Mouse (Mus musculus): ENCODE results near the gene Cfap61.

Cfap61 gene

DNA sequence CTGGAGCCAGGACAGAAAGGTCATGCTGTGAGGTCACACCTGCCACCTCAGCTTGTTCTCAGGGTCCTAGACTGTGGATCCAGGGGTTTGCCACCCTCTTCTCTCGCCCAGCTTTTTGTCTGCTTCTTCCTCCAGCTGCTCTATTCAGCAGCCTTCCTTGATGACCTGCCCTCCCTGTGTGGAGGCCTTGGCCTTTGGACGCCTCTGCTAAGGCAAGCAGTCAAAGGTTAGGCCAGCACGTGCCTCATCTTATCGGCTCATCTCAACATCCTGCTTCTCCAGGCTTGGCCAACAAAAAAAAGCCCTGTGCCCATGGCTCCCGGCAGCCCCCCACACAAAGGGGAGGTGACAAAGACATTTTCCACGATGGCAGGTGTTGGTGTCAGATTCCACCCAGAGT is 313.0 kb downstream of the Cfap61 start:
- H3K27me3 ChIP-seq (ENCODE audit: control insufficient read depth, insufficient read depth, low read length, poor library complexity, severe bottlenecking): no peaks in the 10 kb centered on the region
- H3K36me3 ChIP-seq (ENCODE audit: control insufficient read depth, insufficient read depth, low read length, poor library complexity, severe bottlenecking): no peaks in the 10 kb centered on the region; the same call in 1 of the 2 replicates
- no peak for DNase-seq (ENCODE audit: low read depth, low spot score)

DNA sequence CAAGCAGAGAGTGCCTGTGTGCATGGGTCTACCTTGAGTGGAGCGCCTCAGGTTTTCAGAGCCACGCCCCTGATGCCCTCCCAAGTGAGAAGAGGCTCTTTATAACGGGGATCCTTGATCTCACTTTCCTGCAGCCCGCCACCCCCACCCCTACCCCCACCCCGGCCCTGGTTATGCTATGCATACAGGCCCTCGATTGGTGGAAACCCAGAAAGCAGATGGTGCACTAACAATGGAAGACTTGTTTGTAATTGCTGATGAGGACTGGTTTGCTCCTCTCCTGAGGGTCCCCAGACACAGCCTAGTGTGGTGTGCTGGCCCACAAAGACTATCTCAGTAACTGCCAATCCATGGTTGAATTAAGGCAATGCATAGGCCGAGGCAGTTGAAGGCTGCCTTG is 314.4 kb downstream of the Cfap61 start:
- Histone ChIP-seq H3K27me3 (ENCODE audit: control insufficient read depth, insufficient read depth, low read length, poor library complexity, severe bottlenecking) (no peaks in the 10 kb centered on the region), H3K36me3 (ENCODE audit: control insufficient read depth, insufficient read depth, low read length, poor library complexity, severe bottlenecking) (no peaks in the 10 kb centered on the region)
- no peak for DNase-seq (ENCODE audit: low read depth, low spot score)

DNA sequence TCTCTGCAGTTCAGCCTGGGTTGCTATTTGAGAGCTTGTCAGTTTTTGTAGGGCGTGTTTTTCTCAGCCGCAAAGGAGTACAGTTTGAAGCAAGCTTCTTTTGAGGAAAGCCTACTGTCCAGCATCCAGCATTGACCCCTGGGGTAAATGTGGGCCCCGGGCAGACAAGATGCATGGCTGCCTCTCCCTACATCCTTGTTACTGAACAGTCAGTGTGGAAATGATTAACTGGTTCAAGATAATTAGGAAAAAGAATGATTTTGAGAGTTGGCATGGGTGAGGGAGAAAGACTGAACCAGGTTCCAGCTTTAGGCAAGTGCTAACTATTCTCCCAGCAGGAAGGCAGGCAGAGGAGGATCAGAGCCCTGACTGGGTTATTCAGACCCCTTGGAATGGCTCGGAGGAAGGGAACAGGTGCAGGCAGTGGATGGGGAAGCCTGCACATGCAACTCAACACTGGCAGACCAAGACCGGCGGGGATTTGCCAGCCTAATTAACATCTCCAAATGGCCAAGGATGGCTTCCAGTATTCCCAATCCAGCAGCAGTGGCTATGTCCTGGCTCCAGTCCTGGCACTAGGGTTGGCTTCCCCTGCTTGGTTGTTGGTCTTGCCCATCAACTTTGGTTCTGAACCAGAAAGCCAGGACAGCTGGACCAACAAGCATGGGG is 315.8 kb downstream of the Cfap61 start:
- DNase-seq (ENCODE audit: low read depth, low spot score): no peak
- no peaks in the 10 kb centered on the region for H3K27me3 ChIP-seq (ENCODE audit: control insufficient read depth, insufficient read depth, low read length, poor library complexity, severe bottlenecking)
- no peaks in the 10 kb centered on the region for H3K36me3 ChIP-seq (ENCODE audit: control insufficient read depth, insufficient read depth, low read length, poor library complexity, severe bottlenecking)

GRCm38 (mm10) chr2:146254387-146254786 is 319.8 kb downstream of the Cfap61 start:
- Histone ChIP-seq H3K27me3 (ENCODE audit: control insufficient read depth, insufficient read depth, low read length, poor library complexity, severe bottlenecking) (no peaks in the 10 kb centered on the region), H3K36me3 (ENCODE audit: control insufficient read depth, insufficient read depth, low read length, poor library complexity, severe bottlenecking) (no peaks in the 10 kb centered on the region)
- no peak for DNase-seq (ENCODE audit: low read depth, low spot score)

DNA sequence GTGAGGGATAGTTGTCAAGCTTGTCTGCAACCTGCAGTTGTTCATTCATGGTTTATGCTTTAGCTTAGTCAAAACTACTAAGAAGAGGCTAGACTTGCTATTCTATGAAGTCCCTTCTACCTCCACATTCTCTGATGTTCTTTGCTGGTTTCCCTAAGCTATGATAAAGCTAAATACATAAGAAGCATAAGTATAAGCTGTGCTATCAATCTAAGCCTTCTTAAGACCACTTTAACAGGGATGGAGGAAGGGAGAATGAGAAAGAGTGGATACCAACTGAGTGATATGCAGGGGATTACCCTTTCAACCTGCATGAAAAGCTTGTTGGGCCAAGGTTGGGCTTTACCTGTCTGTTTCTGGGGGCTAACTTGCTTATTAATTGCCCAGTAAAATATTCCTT is 321.1 kb downstream of the Cfap61 start:
- DNase-seq (ENCODE audit: low read depth, low spot score): no peak
- Histone ChIP-seq H3K36me3 (ENCODE audit: control insufficient read depth, insufficient read depth, low read length, poor library complexity, severe bottlenecking) (no peaks in the 10 kb centered on the region), H3K27me3 (ENCODE audit: control insufficient read depth, insufficient read depth, low read length, poor library complexity, severe bottlenecking) (no peaks in the 10 kb centered on the region)

- DNase-seq (ENCODE audit: low read depth, low spot score): peak; percentile 5
- H3K36me3 ChIP-seq (ENCODE audit: control insufficient read depth, insufficient read depth, low read length, poor library complexity, severe bottlenecking): no peaks in the 10 kb centered on the region
- no peaks in the 10 kb centered on the region for H3K27me3 ChIP-seq (ENCODE audit: control insufficient read depth, insufficient read depth, low read length, poor library complexity, severe bottlenecking)
Measured at GRCm38 (mm10) chr2:146256321-146256875, 321.8 kb downstream of the Cfap61 start.

- Histone ChIP-seq H3K36me3 (ENCODE audit: control insufficient read depth, insufficient read depth, low read length, poor library complexity, severe bottlenecking) (no peaks in the 10 kb centered on the region), H3K27me3 (ENCODE audit: control insufficient read depth, insufficient read depth, low read length, poor library complexity, severe bottlenecking) (no peaks in the 10 kb centered on the region)
- DNase-seq (ENCODE audit: low read depth, low spot score): no peak
Measured at GRCm38 (mm10) chr2:146257037-146257436, 322.5 kb downstream of the Cfap61 start.

- no peak for DNase-seq (ENCODE audit: low read depth, low spot score)
- H3K27me3 ChIP-seq (ENCODE audit: control insufficient read depth, insufficient read depth, low read length, poor library complexity, severe bottlenecking): no peaks in the 10 kb centered on the region
Measured at GRCm38 (mm10) chr2:146257609-146258008, 323.0 kb downstream of the Cfap61 start.

GRCm38 (mm10) chr2:146258736-146259469 is 324.3 kb downstream of the Cfap61 start:
- no peaks in the 10 kb centered on the region for H3K27me3 ChIP-seq (ENCODE audit: control insufficient read depth, insufficient read depth, low read length, poor library complexity, severe bottlenecking)
- no peaks in the 10 kb centered on the region for H3K36me3 ChIP-seq (ENCODE audit: control insufficient read depth, insufficient read depth, low read length, poor library complexity, severe bottlenecking)
- DNase-seq (ENCODE audit: low read depth, low spot score): no peak

More at GRCm38 (mm10) chr2:146257609-146258008, 323.0 kb downstream of the Cfap61 start:
- H3K36me3 ChIP-seq (ENCODE audit: control insufficient read depth, insufficient read depth, low read length, poor library complexity, severe bottlenecking): no peaks in the 10 kb centered on the region

- no peak for DNase-seq (ENCODE audit: low read depth, low spot score)
- no peaks in the 10 kb centered on the region for H3K36me3 ChIP-seq (ENCODE audit: control insufficient read depth, insufficient read depth, low read length, poor library complexity, severe bottlenecking)
Measured at GRCm38 (mm10) chr2:146259787-146260560, 325.4 kb downstream of the Cfap61 start.

GRCm38 (mm10) chr2:146261146-146261545 is 326.6 kb downstream of the Cfap61 start:
- no peak for DNase-seq (ENCODE audit: low read depth, low spot score)
- H3K36me3 ChIP-seq (ENCODE audit: control insufficient read depth, insufficient read depth, low read length, poor library complexity, severe bottlenecking): no peaks in the 10 kb centered on the region
- no peaks in the 10 kb centered on the region for H3K27me3 ChIP-seq (ENCODE audit: control insufficient read depth, insufficient read depth, low read length, poor library complexity, severe bottlenecking)

More at GRCm38 (mm10) chr2:146259787-146260560, 325.4 kb downstream of the Cfap61 start:
- H3K27me3 ChIP-seq (ENCODE audit: control insufficient read depth, insufficient read depth, low read length, poor library complexity, severe bottlenecking): no peaks in the 10 kb centered on the region

DNA sequence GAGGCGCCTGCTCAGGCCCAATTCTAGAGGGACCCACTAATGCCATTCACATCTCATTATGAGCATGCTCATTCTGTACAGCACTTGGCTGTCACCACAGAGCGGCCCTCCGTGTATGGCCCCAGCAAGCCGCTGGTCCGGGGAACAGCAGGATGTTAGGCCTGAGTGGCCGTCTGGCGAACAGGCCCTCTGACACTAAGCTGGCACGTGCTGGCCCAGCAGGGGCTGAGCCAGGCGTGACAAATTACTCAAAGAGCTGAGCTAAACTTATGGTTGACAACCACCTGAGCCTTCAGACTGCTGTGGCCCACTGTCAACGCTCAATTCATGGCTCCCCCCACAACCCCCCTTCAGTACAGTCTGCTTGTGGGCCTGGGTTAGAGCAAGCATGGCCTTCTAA is 327.6 kb downstream of the Cfap61 start:
- DNase-seq (ENCODE audit: low read depth, low spot score): no peak
- Histone ChIP-seq H3K36me3 (ENCODE audit: control insufficient read depth, insufficient read depth, low read length, poor library complexity, severe bottlenecking) (no peaks in the 10 kb centered on the region), H3K27me3 (ENCODE audit: control insufficient read depth, insufficient read depth, low read length, poor library complexity, severe bottlenecking) (no peaks in the 10 kb centered on the region)

DNA sequence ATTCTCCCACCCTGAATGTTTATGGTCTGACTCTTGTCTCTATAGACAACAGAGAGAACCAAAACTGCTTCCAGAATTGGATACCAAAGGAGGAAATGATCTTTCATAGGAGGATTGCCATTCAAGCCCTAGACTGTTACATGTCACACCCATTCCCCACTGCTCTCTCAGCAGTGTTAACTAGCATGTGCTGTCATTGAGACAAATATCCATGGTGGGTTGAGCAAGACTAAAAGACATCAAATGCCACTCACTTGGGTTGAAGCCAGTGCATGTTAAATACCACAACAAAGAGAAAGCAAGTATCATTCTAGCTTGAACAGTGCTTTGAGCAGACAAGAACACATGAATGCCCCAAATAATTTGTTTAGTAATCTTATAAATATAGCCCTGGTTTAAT is 328.4 kb downstream of the Cfap61 start:
- H3K36me3 ChIP-seq (ENCODE audit: control insufficient read depth, insufficient read depth, low read length, poor library complexity, severe bottlenecking): no peaks in the 10 kb centered on the region

More for the DNA sequence above, 328.4 kb downstream of the Cfap61 start:
- no peak for DNase-seq (ENCODE audit: low read depth, low spot score)
- no peaks in the 10 kb centered on the region for H3K27me3 ChIP-seq (ENCODE audit: control insufficient read depth, insufficient read depth, low read length, poor library complexity, severe bottlenecking)

Data from splenic B cell, adult 2 months (primary cell).